Mouse (Mus musculus) forebrain, embryonic 15.5 days (tissue): ENCODE measurements at regions not wholly inside any gene's neighbourhood (a gene's known extent, or its start where the extent isn't known, plus 50 kb on each side); places are given as distances from the start of the nearest gene placed in this dataset.
A peak's percentile ranks its signal among the peaks of the same experiment; 100 is the strongest.
"Not testable (repeated sequence)": the region's sequence is repeated elsewhere in the genome, so short reads cannot be mapped to it uniquely, and the experiment has no call there.

Experiments used
- ATAC-seq: fragments of 200-750 bp; cut with Nextera tagmentation; replicated peaks from 2 replicates; pipeline ENCODE4 v1.8.0; 2017; ENCODE audit warnings: mild to moderate bottlenecking, moderate TSS enrichment, moderate library complexity
- H3K27ac ChIP-seq: fragments of 300-500 bp; sonication (generic); replicated peaks from 2 replicates; pipeline ENCODE4 v1.5.1; 2015; ENCODE audit warnings: mild to moderate bottlenecking, inconsistent platforms
- H3K27me3 ChIP-seq: fragments of 300-500 bp; sonication (generic); 2 replicates; pipeline ENCODE4 v1.6.1; 2015; ENCODE audit warnings: inconsistent platforms
- H3K36me3 ChIP-seq: fragments of 300-500 bp; sonication (generic); 2 replicates; pipeline ENCODE4 v1.6.1; 2015; ENCODE audit warnings: mild to moderate bottlenecking, inconsistent platforms
- H3K4me1 ChIP-seq: fragments of 300-500 bp; sonication (generic); 2 replicates; pipeline ENCODE4 v1.6.1; 2015; ENCODE audit warnings: inconsistent platforms
- H3K4me2 ChIP-seq: fragments of 300-500 bp; sonication (generic); replicated peaks from 2 replicates; pipeline ENCODE4 v1.6.1; 2015; ENCODE audit warnings: mild to moderate bottlenecking, inconsistent platforms
- H3K4me3 ChIP-seq: fragments of 300-500 bp; sonication (generic); 2 replicates; pipeline ENCODE4 v1.5.1; 2015; ENCODE audit warnings: mild to moderate bottlenecking, inconsistent platforms
- H3K9ac ChIP-seq: fragments of 300-500 bp; sonication (generic); replicated peaks from 2 replicates; pipeline ENCODE4 v1.6.1; 2015; ENCODE audit warnings: mild to moderate bottlenecking, inconsistent platforms
- H3K9me3 ChIP-seq: fragments of 300-500 bp; sonication (generic); 2 replicates; pipeline ENCODE4 v1.6.1; 2016; ENCODE audit warnings: inconsistent platforms
- WGBS: fragments of 180-500 bp; shearing (Covaris S2); methylation state at CpG from one replicate; pipeline ENCODE4 v1.1.7; 2015; ENCODE audit warnings: mixed read lengths; 5-methylcytosine and 5-hydroxymethylcytosine counted together

- Histone ChIP-seq H3K36me3 (no peaks in the 10 kb centered on the region), H3K9me3 (no peaks in the 10 kb centered on the region), H3K27me3 (no peaks in the 10 kb centered on the region), H3K4me3 (no peak overlapping the region), H3K4me2 (no peak overlapping the region), H3K4me1 (no peaks in the 10 kb centered on the region), H3K27ac (no peak overlapping the region), H3K9ac (no peak overlapping the region)
- 84% methylated on average over 3 of the region's 3 CpGs for WGBS
- ATAC-seq = no peak
Observed at GRCm38 (mm10) chr10:30470831-30471230, 129.7 kb downstream of the Trmt11 start.

- no peak overlapping the region for H3K4me3 ChIP-seq
- 74% methylated on average over 4 of the region's 4 CpGs for WGBS
- no peak overlapping the region for H3K27ac ChIP-seq
- H3K9ac ChIP-seq = no peak overlapping the region
- no peak for ATAC-seq
- H3K27me3 ChIP-seq = no peaks in the 10 kb centered on the region
- no peaks in the 10 kb centered on the region for H3K9me3 ChIP-seq
- H3K4me1 ChIP-seq = no peaks in the 10 kb centered on the region
- H3K4me2 ChIP-seq = no peak overlapping the region
- no peaks in the 10 kb centered on the region for H3K36me3 ChIP-seq
Observed at GRCm38 (mm10) chr10:30450616-30451015, 149.9 kb downstream of the Trmt11 start.

GRCm38 (mm10) chr10:30447057-30447456 is 153.5 kb downstream of the Trmt11 start:
- peak; percentile 8; the same call in 1 of the 2 replicates for ATAC-seq

GRCm38 (mm10) chr10:30446572-30446971 is 154.0 kb downstream of the Trmt11 start:
- WGBS = 60% methylated on average over 1 of the region's 1 CpGs
- peak; percentile 90 for ATAC-seq
- Histone ChIP-seq H3K4me2 (no peak overlapping the region), H3K9me3 (no peaks in the 10 kb centered on the region), H3K4me3 (no peak overlapping the region), H3K36me3 (no peaks in the 10 kb centered on the region), H3K4me1 (no peaks in the 10 kb centered on the region), H3K27me3 (no peaks in the 10 kb centered on the region), H3K27ac (no peak overlapping the region), H3K9ac (no peak overlapping the region)

More at GRCm38 (mm10) chr10:30447057-30447456, 153.5 kb downstream of the Trmt11 start:
- Histone ChIP-seq H3K4me2 (no peak overlapping the region), H3K36me3 (no peaks in the 10 kb centered on the region), H3K4me3 (no peak overlapping the region), H3K27ac (no peak overlapping the region), H3K9ac (no peak overlapping the region), H3K9me3 (no peaks in the 10 kb centered on the region), H3K27me3 (no peaks in the 10 kb centered on the region), H3K4me1 (no peaks in the 10 kb centered on the region)
- WGBS = 88% methylated on average over 2 of the region's 2 CpGs

- no peak for ATAC-seq
- H3K27ac ChIP-seq = no peak overlapping the region
- H3K9me3 ChIP-seq = no peaks in the 10 kb centered on the region
- WGBS = 44% methylated on average over 2 of the region's 2 CpGs
- H3K27me3 ChIP-seq = no peaks in the 10 kb centered on the region
- no peak overlapping the region for H3K9ac ChIP-seq
- no peaks in the 10 kb centered on the region for H3K4me1 ChIP-seq
- H3K36me3 ChIP-seq = no peaks in the 10 kb centered on the region
- no peak overlapping the region for H3K4me3 ChIP-seq
- H3K4me2 ChIP-seq = no peak overlapping the region
Observed at GRCm38 (mm10) chr10:30439802-30440201, 160.7 kb downstream of the Trmt11 start.

GRCm38 (mm10) chr10:30426420-30426923 is 174.1 kb downstream of the Trmt11 start:
- no peak overlapping the region for H3K4me3 ChIP-seq
- no peak for ATAC-seq
- no peaks in the 10 kb centered on the region for H3K27me3 ChIP-seq
- no peak overlapping the region for H3K4me2 ChIP-seq
- no peak overlapping the region for H3K9ac ChIP-seq
- WGBS = 65% methylated on average over 4 of the region's 4 CpGs
- H3K27ac ChIP-seq = no peak overlapping the region
- H3K9me3 ChIP-seq = no peaks in the 10 kb centered on the region
- H3K4me1 ChIP-seq = no peaks in the 10 kb centered on the region
- H3K36me3 ChIP-seq = no peaks in the 10 kb centered on the region

GRCm38 (mm10) chr10:30419391-30420043 is 181.0 kb downstream of the Trmt11 start:
- H3K27ac ChIP-seq = no peak overlapping the region
- no peaks in the 10 kb centered on the region for H3K27me3 ChIP-seq
- WGBS = 44% methylated on average over 6 of the region's 6 CpGs
- ATAC-seq = peak; percentile 35; the same call in 1 of the 2 replicates
- H3K36me3 ChIP-seq = no peaks in the 10 kb centered on the region
- H3K4me3 ChIP-seq = no peak overlapping the region
- H3K4me2 ChIP-seq = no peak overlapping the region
- no peaks in the 10 kb centered on the region for H3K9me3 ChIP-seq
- no peak overlapping the region for H3K9ac ChIP-seq
- no peaks in the 10 kb centered on the region for H3K4me1 ChIP-seq

GRCm38 (mm10) chr10:30416314-30416713 is 184.2 kb downstream of the Trmt11 start:
- H3K27me3 ChIP-seq = no peaks in the 10 kb centered on the region
- H3K4me2 ChIP-seq = no peak overlapping the region
- H3K4me3 ChIP-seq = no peak overlapping the region
- no peak overlapping the region for H3K27ac ChIP-seq
- 74% methylated on average over 3 of the region's 3 CpGs for WGBS
- no peak overlapping the region for H3K9ac ChIP-seq
- H3K36me3 ChIP-seq = no peaks in the 10 kb centered on the region
- no peak for ATAC-seq
- H3K4me1 ChIP-seq = no peaks in the 10 kb centered on the region
- no peaks in the 10 kb centered on the region for H3K9me3 ChIP-seq

- Histone ChIP-seq H3K9ac (no peak overlapping the region), H3K27ac (no peak overlapping the region), H3K4me2 (no peak overlapping the region), H3K4me1 (no peaks in the 10 kb centered on the region), H3K9me3 (no peaks in the 10 kb centered on the region), H3K4me3 (no peak overlapping the region), H3K36me3 (no peaks in the 10 kb centered on the region), H3K27me3 (no peaks in the 10 kb centered on the region)
- ATAC-seq = no peak
Observed at GRCm38 (mm10) chr10:30411736-30412135, 188.8 kb downstream of the Trmt11 start.

- H3K36me3 ChIP-seq = no peaks in the 10 kb centered on the region
- no peaks in the 10 kb centered on the region for H3K9me3 ChIP-seq
- 2% methylated on average over 13 of the region's 13 CpGs for WGBS
- H3K27ac ChIP-seq = 0 out of 2 replicates have a peak overlapping the region, but pooled peaks have one; percentile 0
- H3K4me3 ChIP-seq = peak overlapping the region; percentile 11; the same call in 1 of the 2 replicates
- H3K9ac ChIP-seq = 0 out of 2 replicates have a peak overlapping the region, but pooled peaks have one; percentile 13
- ATAC-seq = peak; percentile 94
- H3K4me1 ChIP-seq = peaks cover 12% of the 10 kb centered on the region
- peak overlapping the region; percentile 27 for H3K4me2 ChIP-seq
- H3K27me3 ChIP-seq = no peaks in the 10 kb centered on the region; the same call in 1 of the 2 replicates
Observed at GRCm38 (mm10) chr10:30405669-30406393, 194.7 kb downstream of the Trmt11 start.

GRCm38 (mm10) chr10:30370542-30370941 is 170.2 kb upstream of the Cenpw start:
- Histone ChIP-seq H3K27ac (no peak overlapping the region), H3K9me3 (no peaks in the 10 kb centered on the region), H3K4me1 (no peaks in the 10 kb centered on the region), H3K4me3 (no peak overlapping the region), H3K27me3 (no peaks in the 10 kb centered on the region), H3K9ac (no peak overlapping the region), H3K4me2 (no peak overlapping the region), H3K36me3 (no peaks in the 10 kb centered on the region)
- 8% methylated on average over 1 of the region's 1 CpGs for WGBS
- no peak for ATAC-seq

GRCm38 (mm10) chr10:30360811-30361210 is 160.5 kb upstream of the Cenpw start:
- H3K4me1 ChIP-seq, H3K27ac ChIP-seq, H3K9ac ChIP-seq, H3K27me3 ChIP-seq, H3K4me3 ChIP-seq, H3K36me3 ChIP-seq, H3K4me2 ChIP-seq, ATAC-seq, H3K9me3 ChIP-seq: not testable (repeated sequence)
